8 mouse cellular contexts compared by ENCODE assay signal in the genomic region with DNA sequence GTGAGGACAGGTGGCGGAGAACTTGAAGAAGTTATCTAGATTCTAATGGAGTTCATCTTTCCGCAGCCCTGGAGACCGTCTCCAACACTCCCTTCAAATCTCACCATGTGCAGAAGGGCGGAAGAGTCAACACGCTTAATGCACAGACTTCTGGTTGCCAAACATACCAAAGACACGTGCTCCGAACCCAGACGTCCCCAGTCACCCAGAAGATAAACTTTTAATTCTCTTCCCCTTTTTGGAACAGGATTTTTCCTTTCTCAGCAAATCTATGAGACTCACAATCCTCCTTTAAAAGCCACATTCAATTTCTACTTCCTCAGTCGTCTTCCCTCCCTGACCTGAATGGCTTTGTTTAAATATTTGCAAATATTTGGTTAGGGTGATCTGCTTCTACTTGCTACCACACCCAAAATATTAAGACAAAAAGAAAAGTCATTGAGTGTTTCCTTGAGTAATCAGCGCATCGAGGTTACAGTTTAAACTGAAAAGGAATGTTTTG. TPM values are rescaled to one million over a fixed set of nuclear protein-coding genes. Genes with fewer than 3 reads are reported as not detected.
DNase-seq lines count a peak whose midpoint lies in the region; ATAC-seq and TF ChIP-seq lines count a peak whose summit lies in the region.

No protein-coding gene starts in this region.

- no peak overlapping the region for H3K27ac ChIP-seq in kidney, embryonic 16.5 days (ENCODE audit: low read length)
- no peak overlapping the region for H3K27ac ChIP-seq in forebrain, embryonic 12.5 days
- H3K27ac ChIP-seq in liver, adult 2 months (replicated peaks; ENCODE audit: insufficient read depth, low read depth, low read length), result peak overlapping the region; percentile 57
- H3K27ac ChIP-seq in neural tube, embryonic 15.5 days (replicated peaks), result peak overlapping the region; percentile 48; the same call in 1 of the 2 replicates

- peaks cover 1% of the 10 kb centered on the region; the same call in 1 of the 2 replicates for H3K79me2 ChIP-seq in liver, adult 2 months (ENCODE audit: control insufficient read depth, insufficient read depth, low read length)

- H3K36me3 ChIP-seq in kidney, embryonic 16.5 days (ENCODE audit: insufficient read depth, low read length), result no peaks in the 10 kb centered on the region
- no peaks in the 10 kb centered on the region for H3K36me3 ChIP-seq in forebrain, embryonic 12.5 days (replicated peaks)
- H3K36me3 ChIP-seq in liver, adult 2 months (ENCODE audit: control insufficient read depth, insufficient read depth, low read length), result no peaks in the 10 kb centered on the region
- no peaks in the 10 kb centered on the region for H3K36me3 ChIP-seq in neural tube, embryonic 15.5 days

- peak; percentile 46 for ATAC-seq in kidney, embryonic 16.5 days (ENCODE audit: low FRiP score, low TSS enrichment)
- no peak for ATAC-seq in forebrain, embryonic 12.5 days (ENCODE audit: low FRiP score)
- ATAC-seq in neural tube, embryonic 15.5 days (ENCODE audit: low FRiP score), result peak; percentile 36

- no peaks in the 10 kb centered on the region for H3K9me3 ChIP-seq in kidney, embryonic 16.5 days (ENCODE audit: low read length)
- no peaks in the 10 kb centered on the region for H3K9me3 ChIP-seq in forebrain, embryonic 12.5 days
- H3K9me3 ChIP-seq in neural tube, embryonic 15.5 days (replicated peaks), result no peaks in the 10 kb centered on the region

- TF ChIP-seq POLR2A in liver, adult 2 months (IDR thresholded peaks at IDR 0.05; ENCODE audit: extremely low read depth, insufficient read depth, low read length), result no peak

- peak overlapping the region; percentile 75 for H3K4me2 ChIP-seq in kidney, embryonic 16.5 days (replicated peaks; ENCODE audit: low read depth, low read length)
- H3K4me2 ChIP-seq in forebrain, embryonic 12.5 days, result peak overlapping the region; percentile 92
- H3K4me2 ChIP-seq in neural tube, embryonic 15.5 days, result peak overlapping the region; percentile 94

- 18% methylated on average over 11 of the region's 11 CpGs for WGBS in kidney, embryonic 16.5 days
- 17% methylated on average over 11 of the region's 11 CpGs for WGBS in forebrain, embryonic 12.5 days
- WGBS in liver, adult 2 months, result 15% methylated on average over 11 of the region's 11 CpGs
- WGBS in neural tube, embryonic 15.5 days, result 16% methylated on average over 11 of the region's 11 CpGs

- no peak for DNase-seq in kidney, postnatal 10 days
- peak; percentile 53 for DNase-seq in liver, adult 2 months (ENCODE audit: extremely low read depth, low read depth, low spot score)
- DNase-seq in cerebellum, postnatal 36 days, result no peak
- DNase-seq in testis, postnatal 14 days (ENCODE audit: low spot score), result no peak
- no peak for DNase-seq in embryo, embryonic 10.5 days (ENCODE audit: low spot score)

- no peaks in the 10 kb centered on the region for H3K27me3 ChIP-seq in kidney, embryonic 16.5 days (ENCODE audit: insufficient read depth, low read length)
- peaks cover 15% of the 10 kb centered on the region; the same call in 1 of the 2 replicates for H3K27me3 ChIP-seq in forebrain, embryonic 12.5 days
- no peaks in the 10 kb centered on the region for H3K27me3 ChIP-seq in liver, adult 2 months (ENCODE audit: control insufficient read depth, insufficient read depth, low read length)
- H3K27me3 ChIP-seq in neural tube, embryonic 15.5 days (replicated peaks), result no peaks in the 10 kb centered on the region

- H3K4me3 ChIP-seq in kidney, embryonic 16.5 days (ENCODE audit: low read length), result peak overlapping the region; percentile 74
- H3K4me3 ChIP-seq in forebrain, embryonic 12.5 days (replicated peaks), result peak overlapping the region; percentile 86
- peak overlapping the region; percentile 78 for H3K4me3 ChIP-seq in liver, adult 2 months (ENCODE audit: insufficient read depth, low read depth, low read length)
- peak overlapping the region; percentile 84 for H3K4me3 ChIP-seq in neural tube, embryonic 15.5 days (replicated peaks)

- no peak for TF ChIP-seq CTCF in liver, adult 2 months (IDR thresholded peaks at IDR 0.05; ENCODE audit: low read depth, low read length)

- peaks cover 25% of the 10 kb centered on the region for H3K4me1 ChIP-seq in kidney, embryonic 16.5 days (ENCODE audit: insufficient read depth, low read length)
- peaks cover 28% of the 10 kb centered on the region for H3K4me1 ChIP-seq in forebrain, embryonic 12.5 days
- H3K4me1 ChIP-seq in liver, adult 2 months (ENCODE audit: control insufficient read depth, insufficient read depth, low read length), result peaks cover 7% of the 10 kb centered on the region; the same call in 1 of the 2 replicates
- H3K4me1 ChIP-seq in neural tube, embryonic 15.5 days, result peaks cover 24% of the 10 kb centered on the region

- H3K9ac ChIP-seq in kidney, embryonic 16.5 days (replicated peaks; ENCODE audit: low read length), result peak overlapping the region; percentile 71
- 0 out of 2 replicates have a peak overlapping the region, but pooled peaks have one; percentile 21 for H3K9ac ChIP-seq in forebrain, embryonic 12.5 days
- H3K9ac ChIP-seq in liver, adult 2 months (ENCODE audit: low read depth, low read length), result peak overlapping the region; percentile 84; the same call in 1 of the 2 replicates
- H3K9ac ChIP-seq in neural tube, embryonic 15.5 days (replicated peaks), result peak overlapping the region; percentile 36

RNA-seq across cellular contexts. Expression of a gene that starts 0.9 kb away (rescaled TPM):
- polyA plus RNA-seq in kidney, embryonic 16.5 days (2015; fragmentation: Nextera tagmentation; extraction: Ambion mirVana), result 16.5 and 18.8 TPM in 2 replicates
- 9.0 and 10.3 TPM in 2 replicates for polyA plus RNA-seq in forebrain, embryonic 12.5 days (2016; fragmentation: Nextera tagmentation; extraction: Ambion mirVana)
- 4.6 and 6.3 TPM in 2 replicates for total RNA-seq in liver, adult 2 months (2014; rRNA removed)
- polyA plus RNA-seq in liver, adult 2 months (2012; rRNA removed), result 4.2 and 4.5 TPM in 2 replicates
- 7.2 and 8.5 TPM in 2 replicates for polyA plus RNA-seq in neural tube, embryonic 15.5 days (2015; fragmentation: Nextera tagmentation; extraction: Ambion mirVana)

Comparison
In these comparisons a context has a peak if more than half of its experiments do, and no peak if none do; other contexts are left out.
1. H3K27ac ChIP-seq: peak in liver, adult 2 months (single experiment) and neural tube, embryonic 15.5 days (single experiment); none in kidney, embryonic 16.5 days (single experiment) and forebrain, embryonic 12.5 days (single experiment).
2. H3K9ac ChIP-seq: peak in every context shown above with its lines; median percentile 84 in liver, adult 2 months; 71 in kidney, embryonic 16.5 days; 36 in neural tube, embryonic 15.5 days; 21 in forebrain, embryonic 12.5 days.
3. Peak in every context shown above with its lines, with median percentiles within 50 percentile points of each other: H3K4me2 ChIP-seq and H3K4me3 ChIP-seq.